Mouse (Mus musculus): ENCODE measurements at regions not wholly inside any gene's neighbourhood (a gene's known extent, or its start where the extent isn't known, plus 50 kb on each side); places are given as distances from the start of the nearest gene placed in this dataset.
"Not testable (repeated sequence)": the region's sequence is repeated elsewhere in the genome, so short reads cannot be mapped to it uniquely, and the experiment has no call there.

GRCm38 (mm10) chr12:115151967-115152366, 895.6 kb upstream of the Zfp386 start:
- H3K36me3 ChIP-seq (ENCODE audit: control insufficient read depth, insufficient read depth, low read length, poor library complexity, severe bottlenecking); in situ Hi-C loops (cut with MboI; ENCODE audit: low sequenced_read_pairs in 2 of 2, unreplicated experiment in 2 of 2); H3K4me1 ChIP-seq (ENCODE audit: control insufficient read depth in 2 of 2, insufficient read depth in 2 of 2, low read length in 2 of 2, poor library complexity in 1 of 2); H3K9ac ChIP-seq (ENCODE audit: insufficient read depth, low read depth, low read length, poor library complexity, severe bottlenecking); H3K27ac ChIP-seq (ENCODE audit: insufficient read depth, low read depth, low read length, poor library complexity, severe bottlenecking); DNase-seq (ENCODE audit: low read depth, low spot score); H3K9me3 ChIP-seq (ENCODE audit: control insufficient read depth, insufficient read depth, low read depth, low read length); H3K4me3 ChIP-seq (ENCODE audit: insufficient read depth in 1 of 2, low read depth in 1 of 2, low read length in 2 of 2, poor library complexity in 1 of 2, severe bottlenecking in 1 of 2): not testable (repeated sequence)

- H3K9me3 ChIP-seq (ENCODE audit: control insufficient read depth, insufficient read depth, low read depth, low read length); H3K36me3 ChIP-seq (ENCODE audit: control insufficient read depth, insufficient read depth, low read length, poor library complexity, severe bottlenecking); H3K4me3 ChIP-seq (ENCODE audit: insufficient read depth in 1 of 2, low read depth in 1 of 2, low read length in 2 of 2, poor library complexity in 1 of 2, severe bottlenecking in 1 of 2); in situ Hi-C loops (cut with MboI; ENCODE audit: low sequenced_read_pairs in 2 of 2, unreplicated experiment in 2 of 2); H3K4me1 ChIP-seq (ENCODE audit: control insufficient read depth in 2 of 2, insufficient read depth in 2 of 2, low read length in 2 of 2, poor library complexity in 1 of 2); DNase-seq (ENCODE audit: low read depth, low spot score); H3K9ac ChIP-seq (ENCODE audit: insufficient read depth, low read depth, low read length, poor library complexity, severe bottlenecking); H3K27ac ChIP-seq (ENCODE audit: insufficient read depth, low read depth, low read length, poor library complexity, severe bottlenecking): not testable (repeated sequence)
These were observed 889.3 kb upstream of the Zfp386 start for GRCm38 (mm10) chr12:115158231-115158630.

- H3K9me3 ChIP-seq (ENCODE audit: control insufficient read depth, insufficient read depth, low read depth, low read length); H3K36me3 ChIP-seq (ENCODE audit: control insufficient read depth, insufficient read depth, low read length, poor library complexity, severe bottlenecking); H3K4me1 ChIP-seq (ENCODE audit: control insufficient read depth in 2 of 2, insufficient read depth in 2 of 2, low read length in 2 of 2, poor library complexity in 1 of 2); H3K27ac ChIP-seq (ENCODE audit: insufficient read depth, low read depth, low read length, poor library complexity, severe bottlenecking); H3K9ac ChIP-seq (ENCODE audit: insufficient read depth, low read depth, low read length, poor library complexity, severe bottlenecking); DNase-seq (ENCODE audit: low read depth, low spot score); H3K4me3 ChIP-seq (ENCODE audit: insufficient read depth in 1 of 2, low read depth in 1 of 2, low read length in 2 of 2, poor library complexity in 1 of 2, severe bottlenecking in 1 of 2); in situ Hi-C loops (cut with MboI; ENCODE audit: low sequenced_read_pairs in 2 of 2, unreplicated experiment in 2 of 2): not testable (repeated sequence)
These were observed 888.7 kb upstream of the Zfp386 start for GRCm38 (mm10) chr12:115158717-115159232.

- H3K9ac ChIP-seq (ENCODE audit: insufficient read depth, low read depth, low read length, poor library complexity, severe bottlenecking); DNase-seq (ENCODE audit: low read depth, low spot score); H3K9me3 ChIP-seq (ENCODE audit: control insufficient read depth, insufficient read depth, low read depth, low read length); H3K4me3 ChIP-seq (ENCODE audit: insufficient read depth in 1 of 2, low read depth in 1 of 2, low read length in 2 of 2, poor library complexity in 1 of 2, severe bottlenecking in 1 of 2); in situ Hi-C loops (cut with MboI; ENCODE audit: low sequenced_read_pairs in 2 of 2, unreplicated experiment in 2 of 2); H3K27ac ChIP-seq (ENCODE audit: insufficient read depth, low read depth, low read length, poor library complexity, severe bottlenecking); H3K36me3 ChIP-seq (ENCODE audit: control insufficient read depth, insufficient read depth, low read length, poor library complexity, severe bottlenecking); H3K4me1 ChIP-seq (ENCODE audit: control insufficient read depth in 2 of 2, insufficient read depth in 2 of 2, low read length in 2 of 2, poor library complexity in 1 of 2): not testable (repeated sequence)
These were observed 882.0 kb upstream of the Zfp386 start for GRCm38 (mm10) chr12:115165499-115165898.

GRCm38 (mm10) chr12:115166006-115166405, 881.5 kb upstream of the Zfp386 start:
- H3K9me3 ChIP-seq (ENCODE audit: control insufficient read depth, insufficient read depth, low read depth, low read length); in situ Hi-C loops (cut with MboI; ENCODE audit: low sequenced_read_pairs in 2 of 2, unreplicated experiment in 2 of 2); H3K36me3 ChIP-seq (ENCODE audit: control insufficient read depth, insufficient read depth, low read length, poor library complexity, severe bottlenecking); H3K9ac ChIP-seq (ENCODE audit: insufficient read depth, low read depth, low read length, poor library complexity, severe bottlenecking); H3K27ac ChIP-seq (ENCODE audit: insufficient read depth, low read depth, low read length, poor library complexity, severe bottlenecking); H3K4me1 ChIP-seq (ENCODE audit: control insufficient read depth in 2 of 2, insufficient read depth in 2 of 2, low read length in 2 of 2, poor library complexity in 1 of 2); H3K4me3 ChIP-seq (ENCODE audit: insufficient read depth in 1 of 2, low read depth in 1 of 2, low read length in 2 of 2, poor library complexity in 1 of 2, severe bottlenecking in 1 of 2); DNase-seq (ENCODE audit: low read depth, low spot score): not testable (repeated sequence)

- in situ Hi-C loops (cut with MboI; ENCODE audit: low sequenced_read_pairs in 2 of 2, unreplicated experiment in 2 of 2), result loop anchor here (5.0 to 25.0 kb wide), 2 partner anchors 294 to 304 kb away; no protein-coding TSS in a partner anchor
- no peaks in the 10 kb centered on the region for H3K9me3 ChIP-seq (ENCODE audit: control insufficient read depth, insufficient read depth, low read depth, low read length)
- TF ChIP-seq MAFK (IDR thresholded peaks at IDR 0.05; ENCODE audit: insufficient read depth, low read depth, low read length), result no peak
- TF ChIP-seq HCFC1 (IDR thresholded peaks at IDR 0.05; ENCODE audit: borderline replicate concordance, insufficient read depth, low read length), result no peak
- no peak for TF ChIP-seq CHD2 (IDR thresholded peaks at IDR 0.05; ENCODE audit: low read depth, low read length)
- no peak for TF ChIP-seq ZNF384 (IDR thresholded peaks at IDR 0.05; ENCODE audit: low read depth, low read length)
- TF ChIP-seq ZC3H11A (IDR thresholded peaks at IDR 0.05; ENCODE audit: borderline replicate concordance, low read depth, low read length), result no peak
- no peak overlapping the region for H3K27ac ChIP-seq (ENCODE audit: insufficient read depth, low read depth, low read length, poor library complexity, severe bottlenecking)
- H3K4me1 ChIP-seq (ENCODE audit: control insufficient read depth in 2 of 2, insufficient read depth in 2 of 2, low read length in 2 of 2, poor library complexity in 1 of 2), result no peaks in the 10 kb centered on the region
- no peak overlapping the region for H3K9ac ChIP-seq (ENCODE audit: insufficient read depth, low read depth, low read length, poor library complexity, severe bottlenecking)
- no peak overlapping the region for H3K4me3 ChIP-seq (ENCODE audit: insufficient read depth in 1 of 2, low read depth in 1 of 2, low read length in 2 of 2, poor library complexity in 1 of 2, severe bottlenecking in 1 of 2)
- no peak for DNase-seq (ENCODE audit: low read depth, low spot score)
- H3K36me3 ChIP-seq (ENCODE audit: control insufficient read depth, insufficient read depth, low read length, poor library complexity, severe bottlenecking), result no peaks in the 10 kb centered on the region
These were observed 853.9 kb upstream of the Zfp386 start for GRCm38 (mm10) chr12:115193482-115194103.

All from ES-E14 (cell line).